Mouse (Mus musculus) forebrain, embryonic 10.5 days (tissue): ENCODE measurements at regions not wholly inside any gene's neighbourhood (a gene's known extent, or its start where the extent isn't known, plus 50 kb on each side); places are given as distances from the start of the nearest gene placed in this dataset.

ENCODE experiments used
- DNase-seq: peaks from one replicate; pipeline ENCODE4 v3.0.0-alpha.2; 2017; ENCODE audit warnings: low spot score; ENCODE audit errors: extremely low spot score
- H3K27ac ChIP-seq: fragments of 300-500 bp; sonication (generic); 2 replicates; pipeline ENCODE4 v1.5.1; 2016; ENCODE audit warnings: mild to moderate bottlenecking
- H3K27me3 ChIP-seq: fragments of 300-500 bp; sonication (generic); 2 replicates; pipeline ENCODE4 v1.6.1; 2016; ENCODE audit warnings: mild to moderate bottlenecking; ENCODE audit not compliant: poor library complexity, severe bottlenecking
- H3K36me3 ChIP-seq: fragments of 300-500 bp; sonication (generic); replicated peaks from 2 replicates; pipeline ENCODE4 v1.6.1; 2016; ENCODE audit warnings: mild to moderate bottlenecking, moderate library complexity
- H3K4me1 ChIP-seq: fragments of 300-500 bp; sonication (generic); 2 replicates; pipeline ENCODE4 v1.6.1; 2016
- H3K4me3 ChIP-seq: fragments of 300-500 bp; sonication (generic); 2 replicates; pipeline ENCODE4 v1.5.1; 2016; ENCODE audit warnings: mild to moderate bottlenecking, moderate library complexity
- H3K9me3 ChIP-seq: fragments of 300-500 bp; sonication (generic); 2 replicates; pipeline ENCODE4 v1.6.1; 2016; ENCODE audit warnings: mild to moderate bottlenecking, moderate library complexity
- whole genome bisulfite sequencing: fragments of 180-500 bp; shearing (Covaris S2); methylation state at CpG from one replicate; pipeline ENCODE4 v1.1.7; 2016; 5-methylcytosine and 5-hydroxymethylcytosine counted together

DNA sequence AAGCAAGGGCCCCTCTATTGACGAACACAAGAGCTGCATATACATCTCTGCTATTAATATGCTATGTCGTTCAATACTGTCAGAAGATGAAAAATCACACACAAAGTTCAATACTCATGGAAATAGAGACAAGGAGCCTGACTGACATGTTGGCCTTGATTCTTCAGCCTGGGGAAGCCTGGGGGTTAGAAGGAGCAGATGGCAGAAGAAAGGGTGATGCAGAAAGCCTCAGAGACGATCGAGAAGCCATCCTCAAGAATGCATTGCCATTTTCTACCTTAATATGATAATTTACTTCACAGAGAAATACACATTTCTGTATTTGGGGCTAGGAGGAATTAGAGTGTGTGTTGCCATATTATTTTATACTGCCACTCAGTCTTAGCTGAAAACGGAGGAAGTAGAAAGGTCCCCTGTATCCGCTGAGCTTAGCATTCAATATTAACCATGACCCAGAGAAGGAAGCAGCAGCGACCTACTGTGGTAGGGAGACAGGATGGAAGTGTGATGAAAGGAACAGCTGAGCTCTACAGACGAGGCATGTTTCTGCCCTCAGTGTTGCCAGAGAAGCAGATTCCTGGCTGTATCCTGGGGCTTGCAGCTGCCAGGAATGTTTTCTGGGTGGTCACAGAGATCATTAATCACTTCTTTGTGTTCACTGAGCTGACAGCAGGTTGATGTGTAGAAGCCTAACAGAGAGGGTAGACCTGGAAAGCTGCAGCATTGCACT is 105.2 kb downstream of the Lrig3 start:
- peak overlapping the region; percentile 20; the same call in 1 of the 2 replicates for H3K27ac ChIP-seq
- H3K36me3 ChIP-seq: no peaks in the 10 kb centered on the region
- WGBS: 71% methylated on average over 8 of the region's 8 CpGs
- H3K4me1 ChIP-seq: peaks cover 13% of the 10 kb centered on the region
- no peak overlapping the region for H3K4me3 ChIP-seq
- no peak for DNase-seq
- no peaks in the 10 kb centered on the region; the same call in 1 of the 2 replicates for H3K9me3 ChIP-seq
- no peaks in the 10 kb centered on the region for H3K27me3 ChIP-seq

- DNase-seq: no peak
- Histone ChIP-seq H3K4me1 (peaks cover 13% of the 10 kb centered on the region), H3K27me3 (no peaks in the 10 kb centered on the region), H3K27ac (peak overlapping the region; percentile 20; the same call in 1 of the 2 replicates), H3K36me3 (no peaks in the 10 kb centered on the region), H3K4me3 (no peak overlapping the region), H3K9me3 (no peaks in the 10 kb centered on the region; the same call in 1 of the 2 replicates)
- 79% methylated on average over 3 of the region's 3 CpGs for WGBS
These were observed 105.7 kb downstream of the Lrig3 start for GRCm38 (mm10) chr10:126071714-126072057.

DNA sequence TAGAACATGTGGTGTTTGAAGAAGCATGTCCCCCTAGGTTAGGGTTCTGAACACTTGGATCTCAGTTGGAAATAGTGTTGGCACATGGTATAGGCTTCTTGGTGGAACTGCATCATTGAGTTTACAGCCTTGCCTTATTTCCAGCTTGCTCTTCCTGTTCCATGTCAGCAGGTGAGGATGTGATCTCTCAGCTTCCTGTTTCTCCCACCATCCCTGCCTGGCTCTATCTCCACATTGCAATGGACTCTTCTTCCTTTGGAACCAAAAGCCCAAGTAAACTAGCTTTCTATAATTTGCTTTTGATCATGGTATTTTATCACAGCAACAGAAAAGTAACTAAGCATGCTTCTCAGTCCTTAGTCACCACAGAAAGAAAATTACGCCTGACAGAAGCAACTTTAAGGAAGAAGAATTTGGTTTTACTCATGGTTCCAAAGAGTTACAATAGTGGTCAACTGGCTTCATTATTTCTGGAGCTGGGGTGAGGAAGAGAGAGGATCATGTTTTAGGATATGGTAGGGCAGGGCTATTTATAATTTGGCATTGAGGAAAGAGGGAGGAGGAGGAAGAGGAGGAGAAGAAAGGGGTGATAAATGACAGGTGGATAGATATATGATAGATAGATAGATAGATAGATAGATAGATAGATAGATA is 111.5 kb downstream of the Lrig3 start:
- Histone ChIP-seq H3K27ac (no peak overlapping the region), H3K4me1 (no peaks in the 10 kb centered on the region), H3K9me3 (no peaks in the 10 kb centered on the region), H3K36me3 (no peaks in the 10 kb centered on the region), H3K4me3 (no peak overlapping the region), H3K27me3 (no peaks in the 10 kb centered on the region)
- DNase-seq: no peak
- 89% methylated on average over 1 of the region's 1 CpGs for WGBS

- Histone ChIP-seq H3K27ac (no peak overlapping the region), H3K9me3 (no peaks in the 10 kb centered on the region), H3K4me1 (no peaks in the 10 kb centered on the region), H3K36me3 (no peaks in the 10 kb centered on the region), H3K27me3 (no peaks in the 10 kb centered on the region), H3K4me3 (no peak overlapping the region)
- 85% methylated on average over 11 of the region's 11 CpGs for WGBS
- DNase-seq: no peak
These were observed 116.6 kb downstream of the Lrig3 start for GRCm38 (mm10) chr10:126082576-126082975.

DNA sequence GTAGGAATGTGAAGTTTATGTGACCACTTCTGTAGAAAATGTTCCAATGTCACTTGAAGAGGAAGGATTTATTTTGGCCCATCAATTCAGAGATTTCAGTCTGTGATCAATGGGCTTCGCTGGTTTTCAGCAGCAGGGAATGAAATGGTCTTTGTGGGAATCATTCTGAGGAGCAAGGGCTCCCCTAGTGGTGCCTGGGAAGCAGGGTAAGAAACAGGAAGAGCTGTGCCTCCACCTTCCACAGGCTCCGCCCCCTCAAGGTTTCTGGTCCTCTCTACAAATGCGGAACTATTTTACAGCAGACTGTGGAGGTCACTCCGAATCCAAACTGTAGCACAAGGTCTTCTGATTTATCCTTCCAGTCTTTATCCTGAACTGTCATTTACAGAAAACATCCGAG is 120.7 kb downstream of the Lrig3 start:
- Histone ChIP-seq H3K9me3 (no peaks in the 10 kb centered on the region), H3K27me3 (no peaks in the 10 kb centered on the region), H3K36me3 (no peaks in the 10 kb centered on the region), H3K4me3 (no peak overlapping the region), H3K27ac (no peak overlapping the region), H3K4me1 (no peaks in the 10 kb centered on the region)
- 87% methylated on average over 5 of the region's 5 CpGs for WGBS
- DNase-seq: no peak

- H3K9me3 ChIP-seq: no peaks in the 10 kb centered on the region
- no peaks in the 10 kb centered on the region for H3K4me1 ChIP-seq
- H3K27me3 ChIP-seq: no peaks in the 10 kb centered on the region
- no peak overlapping the region for H3K27ac ChIP-seq
- no peaks in the 10 kb centered on the region for H3K36me3 ChIP-seq
- no peak for DNase-seq
- H3K4me3 ChIP-seq: no peak overlapping the region
- 90% methylated on average over 16 of the region's 16 CpGs for WGBS
These were observed 128.4 kb downstream of the Lrig3 start for GRCm38 (mm10) chr10:126094238-126094880.

- Histone ChIP-seq H3K27ac (no peak overlapping the region), H3K4me3 (no peak overlapping the region), H3K9me3 (no peaks in the 10 kb centered on the region), H3K4me1 (no peaks in the 10 kb centered on the region), H3K36me3 (no peaks in the 10 kb centered on the region), H3K27me3 (no peaks in the 10 kb centered on the region)
- WGBS: 92% methylated on average over 10 of the region's 10 CpGs
- no peak for DNase-seq
These were observed 131.9 kb downstream of the Lrig3 start for GRCm38 (mm10) chr10:126097896-126098295.

DNA sequence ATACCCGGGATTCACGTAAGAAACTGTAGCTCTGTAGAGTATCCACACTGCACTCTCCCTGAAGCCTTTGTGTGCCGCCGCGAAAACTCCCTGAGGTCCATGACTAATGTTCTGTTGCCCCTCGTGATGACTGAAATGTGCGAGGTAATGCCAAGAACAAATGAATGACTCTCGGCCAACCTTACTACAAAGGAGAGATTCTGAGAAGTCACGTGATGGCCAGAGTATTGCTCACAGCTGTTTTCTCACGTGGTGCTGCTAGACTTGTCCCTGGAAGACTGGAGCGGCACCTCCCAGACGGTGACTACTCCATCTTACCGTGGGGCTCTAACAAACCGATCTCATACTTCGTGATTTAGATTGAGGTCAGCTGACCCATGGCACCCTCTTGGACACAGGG is 136.9 kb downstream of the Lrig3 start:
- Histone ChIP-seq H3K27me3 (no peaks in the 10 kb centered on the region), H3K4me1 (no peaks in the 10 kb centered on the region), H3K4me3 (no peak overlapping the region), H3K9me3 (no peaks in the 10 kb centered on the region), H3K27ac (no peak overlapping the region), H3K36me3 (no peaks in the 10 kb centered on the region)
- 95% methylated on average over 15 of the region's 15 CpGs for WGBS
- DNase-seq: no peak

DNA sequence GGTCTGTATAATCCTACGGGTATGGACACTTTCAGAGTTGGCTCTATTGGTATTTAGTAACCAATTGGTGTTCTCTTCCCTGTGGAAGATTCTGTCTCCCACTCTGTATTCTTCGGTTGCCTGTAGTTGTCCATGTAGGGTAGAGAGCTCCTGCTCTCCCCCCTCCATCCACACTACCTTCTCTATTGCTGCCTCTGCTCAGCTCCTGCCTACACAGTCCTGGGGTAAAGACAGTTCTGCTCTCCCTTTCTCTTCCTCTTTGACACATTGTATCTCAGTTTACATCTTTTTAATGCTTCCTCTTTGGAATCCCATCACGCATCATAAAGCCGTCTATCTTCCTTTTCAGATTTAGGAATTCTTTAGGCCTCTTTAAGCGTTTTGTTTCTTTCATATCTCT is 147.1 kb downstream of the Lrig3 start:
- H3K36me3 ChIP-seq: no peaks in the 10 kb centered on the region
- no peak overlapping the region for H3K27ac ChIP-seq
- DNase-seq: no peak
- H3K27me3 ChIP-seq: no peaks in the 10 kb centered on the region
- H3K4me1 ChIP-seq: no peaks in the 10 kb centered on the region
- no peaks in the 10 kb centered on the region for H3K9me3 ChIP-seq
- 93% methylated on average over 5 of the region's 5 CpGs for WGBS
- H3K4me3 ChIP-seq: no peak overlapping the region

DNA sequence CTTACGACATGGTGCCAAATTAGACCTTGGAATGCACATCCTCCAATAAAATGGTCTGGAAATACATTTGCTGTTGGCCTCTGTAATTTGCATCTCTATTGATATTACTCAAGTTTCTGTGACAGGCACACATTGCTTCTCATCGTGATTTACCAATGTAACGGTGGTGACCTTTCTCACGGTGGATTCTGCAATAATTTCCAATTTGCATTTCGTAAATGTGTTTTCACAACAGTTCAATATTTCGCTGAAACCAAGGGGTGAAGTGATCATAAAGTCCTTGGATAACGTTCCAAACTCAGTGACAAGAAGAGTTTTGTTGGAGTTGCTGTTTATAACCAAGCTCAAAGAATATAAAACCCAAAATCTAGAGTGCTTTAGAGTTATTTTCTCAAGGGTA is 149.4 kb downstream of the Lrig3 start:
- Histone ChIP-seq H3K9me3 (no peaks in the 10 kb centered on the region), H3K36me3 (no peaks in the 10 kb centered on the region), H3K27me3 (no peaks in the 10 kb centered on the region), H3K4me3 (no peak overlapping the region), H3K4me1 (no peaks in the 10 kb centered on the region), H3K27ac (no peak overlapping the region)
- WGBS: 92% methylated on average over 7 of the region's 7 CpGs
- DNase-seq: no peak

DNA sequence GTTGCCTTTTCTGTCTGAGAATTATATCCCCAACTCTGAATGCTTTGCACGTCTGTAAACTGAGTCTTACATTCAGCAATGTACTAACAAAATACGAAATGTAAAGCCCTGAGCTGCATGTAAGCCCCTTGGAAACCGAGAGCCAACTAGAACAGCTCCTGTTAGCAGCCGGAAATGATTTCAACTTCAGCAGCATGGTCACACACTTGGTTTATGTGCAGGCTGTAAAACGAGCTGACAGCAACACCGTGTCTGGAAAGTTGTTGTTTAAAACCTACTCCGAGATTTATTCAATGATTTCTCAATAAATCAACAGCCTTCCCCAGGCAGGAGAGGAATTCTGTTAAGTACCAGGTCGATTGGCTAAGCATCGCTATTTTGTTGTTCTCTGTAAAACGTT is 155.7 kb downstream of the Lrig3 start:
- no peak overlapping the region for H3K27ac ChIP-seq
- no peaks in the 10 kb centered on the region for H3K9me3 ChIP-seq
- no peaks in the 10 kb centered on the region for H3K36me3 ChIP-seq
- H3K27me3 ChIP-seq: no peaks in the 10 kb centered on the region
- H3K4me1 ChIP-seq: no peaks in the 10 kb centered on the region
- no peak for DNase-seq
- no peak overlapping the region for H3K4me3 ChIP-seq
- WGBS: 89% methylated on average over 10 of the region's 10 CpGs

DNA sequence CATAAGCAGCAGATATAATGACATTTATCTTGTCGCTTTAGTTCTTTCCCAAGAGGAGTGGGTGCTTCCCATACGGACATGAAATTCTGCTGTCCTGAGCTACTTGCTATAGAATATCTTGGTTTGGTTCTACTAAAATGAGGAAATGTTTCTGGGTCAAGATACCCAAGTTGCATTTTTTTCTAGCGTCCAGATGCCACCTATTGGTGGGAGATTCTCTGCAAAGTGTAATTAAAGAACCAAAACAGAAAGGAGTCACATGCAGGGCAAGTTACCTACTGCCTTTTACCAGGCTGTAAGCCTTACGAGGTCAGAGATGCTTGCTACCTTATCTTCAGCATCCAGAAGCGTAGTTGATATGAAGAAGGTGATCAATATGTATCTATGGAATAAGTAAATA is 156.5 kb downstream of the Lrig3 start:
- 83% methylated on average over 5 of the region's 5 CpGs for WGBS
- Histone ChIP-seq H3K27me3 (no peaks in the 10 kb centered on the region), H3K4me3 (no peak overlapping the region), H3K9me3 (no peaks in the 10 kb centered on the region), H3K27ac (no peak overlapping the region), H3K36me3 (no peaks in the 10 kb centered on the region), H3K4me1 (no peaks in the 10 kb centered on the region)
- no peak for DNase-seq

GRCm38 (mm10) chr10:126133188-126133587 is 167.2 kb downstream of the Lrig3 start:
- H3K4me3 ChIP-seq: no peak overlapping the region
- WGBS: 93% methylated on average over 3 of the region's 3 CpGs
- H3K27me3 ChIP-seq: no peaks in the 10 kb centered on the region
- H3K9me3 ChIP-seq: no peaks in the 10 kb centered on the region
- peaks cover 5% of the 10 kb centered on the region for H3K4me1 ChIP-seq
- no peaks in the 10 kb centered on the region for H3K36me3 ChIP-seq
- DNase-seq: no peak
- no peak overlapping the region for H3K27ac ChIP-seq
